Mouse (Mus musculus) embryonic fibroblast, embryonic 13.5 days (primary cell): ENCODE measurements around the gene Nags.

Source experiments
- CTCF ChIP-seq: IDR thresholded peaks from 2 replicates; pipeline ENCODE4 v1.5.1; 2011; ENCODE audit warnings: mild to moderate bottlenecking, control low read depth, low read length, moderate library complexity, borderline replicate concordance; ENCODE audit not compliant: insufficient read depth
- POLR2A ChIP-seq: IDR thresholded peaks from 2 replicates; pipeline ENCODE4 v1.6.1; 2011; ENCODE audit warnings: low read depth, mild to moderate bottlenecking, control low read depth, low read length, moderate library complexity

DNA sequence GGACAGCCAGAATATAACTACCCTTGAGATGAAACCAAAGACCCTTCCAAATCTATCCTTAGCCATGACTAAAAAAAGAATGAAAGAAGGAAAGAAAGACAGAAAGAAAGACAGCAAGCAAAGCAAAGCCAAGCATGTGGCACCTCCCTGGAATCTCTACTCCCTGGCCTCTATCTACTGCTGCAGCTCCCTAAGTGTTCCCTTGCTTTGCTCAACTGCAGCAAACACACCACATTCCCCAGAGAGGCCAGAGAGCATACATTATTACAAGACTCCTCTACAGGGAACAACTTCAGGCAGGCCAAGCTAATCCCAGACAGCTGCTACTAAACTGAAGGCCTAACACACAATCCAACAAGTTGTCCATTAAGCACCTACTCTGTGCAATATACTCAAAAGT lies 34.5 kb downstream of the Nags start:
- no peak for TF ChIP-seq POLR2A
- no peak for TF ChIP-seq CTCF
